Mouse (Mus musculus): ENCODE data around the gene Aktip. TPM values are rescaled to one million over a fixed set of nuclear protein-coding genes. Genes with fewer than 3 reads are reported as not detected.

Gene Aktip
- polyA plus RNA-seq, 2 experiments: 30.4 to 58.0 TPM

- Histone ChIP-seq H3K9ac (ENCODE audit: low read depth, low read length, severe bottlenecking) (peak overlapping the region; percentile 71), H3K4me3 (replicated peaks; ENCODE audit: low read length) (peak overlapping the region; percentile 71), H3K36me3 (ENCODE audit: control insufficient read depth, insufficient read depth, low read length) (no peaks in the 10 kb centered on the region), H3K4me2 (replicated peaks; ENCODE audit: low read depth, low read length, severe bottlenecking) (peak overlapping the region; percentile 73), H3K9me3 (ENCODE audit: control insufficient read depth, low read length) (no peaks in the 10 kb centered on the region), H3K27me3 (ENCODE audit: control insufficient read depth, insufficient read depth, low read length) (no peaks in the 10 kb centered on the region), H3K27ac (replicated peaks; ENCODE audit: low read depth, low read length) (no peak overlapping the region), H3K4me1 (ENCODE audit: control insufficient read depth, insufficient read depth, low read length) (peaks cover 6% of the 10 kb centered on the region)
- no peak for DNase-seq (ENCODE audit: low spot score)
- no peak for ATAC-seq (ENCODE audit: low FRiP score, low read depth)
- 8% methylated on average over 10 of the region's 10 CpGs for WGBS
- no peak for TF ChIP-seq POLR2A (IDR thresholded peaks at IDR 0.05; ENCODE audit: borderline replicate concordance, extremely low read depth, insufficient read depth, insufficient read length)
Measured at GRCm38 (mm10) chr8:91069407-91069806, 130.4 kb downstream of the Aktip start.

- Histone ChIP-seq H3K4me1 (ENCODE audit: control insufficient read depth, insufficient read depth, low read length) (no peaks in the 10 kb centered on the region), H3K9ac (ENCODE audit: low read depth, low read length, severe bottlenecking) (no peak overlapping the region), H3K36me3 (ENCODE audit: control insufficient read depth, insufficient read depth, low read length) (no peaks in the 10 kb centered on the region), H3K27ac (replicated peaks; ENCODE audit: low read depth, low read length) (no peak overlapping the region), H3K4me3 (replicated peaks; ENCODE audit: low read length) (no peak overlapping the region), H3K27me3 (ENCODE audit: control insufficient read depth, insufficient read depth, low read length) (no peaks in the 10 kb centered on the region), H3K9me3 (ENCODE audit: control insufficient read depth, low read length) (no peaks in the 10 kb centered on the region), H3K4me2 (replicated peaks; ENCODE audit: low read depth, low read length, severe bottlenecking) (no peak overlapping the region)
- 70% methylated on average over 4 of the region's 4 CpGs for WGBS
- TF ChIP-seq POLR2A (IDR thresholded peaks at IDR 0.05; ENCODE audit: borderline replicate concordance, extremely low read depth, insufficient read depth, insufficient read length): no peak
- DNase-seq (ENCODE audit: low spot score) (no peak), ATAC-seq (ENCODE audit: low FRiP score, low read depth) (no peak)
Measured at GRCm38 (mm10) chr8:91065179-91065578, 134.6 kb downstream of the Aktip start.

Other genes with a start within 250 kb of the Aktip start
- gene Rbl2, start 129.9 kb downstream of the Aktip start, polyA plus RNA-seq (2012; rRNA removed): 20.3 and 22.3 TPM in 2 replicates
- 20.0 and 20.3 TPM in 2 replicates for gene Rbl2, start 129.9 kb downstream of the Aktip start, polyA plus RNA-seq (2014; fragmentation: Nextera tagmentation; extraction: Ambion mirVana)
- gene Rpgrip1l, start 113.3 kb upstream of the Aktip start, polyA plus RNA-seq (2012; rRNA removed): 6.8 and 7.7 TPM in 2 replicates
- gene Rpgrip1l, start 113.3 kb upstream of the Aktip start, polyA plus RNA-seq (2014; fragmentation: Nextera tagmentation; extraction: Ambion mirVana): 16.5 and 18.7 TPM in 2 replicates
- 75.9 and 80.0 TPM in 2 replicates for gene Fto, start 113.5 kb upstream of the Aktip start, polyA plus RNA-seq (2012; rRNA removed)
- 107 and 117 TPM in 2 replicates for gene Fto, start 113.5 kb upstream of the Aktip start, polyA plus RNA-seq (2014; fragmentation: Nextera tagmentation; extraction: Ambion mirVana)

All from limb, embryonic 14.5 days (tissue).